ENCODE assay signal across 9 mouse cellular contexts in the genomic region with DNA sequence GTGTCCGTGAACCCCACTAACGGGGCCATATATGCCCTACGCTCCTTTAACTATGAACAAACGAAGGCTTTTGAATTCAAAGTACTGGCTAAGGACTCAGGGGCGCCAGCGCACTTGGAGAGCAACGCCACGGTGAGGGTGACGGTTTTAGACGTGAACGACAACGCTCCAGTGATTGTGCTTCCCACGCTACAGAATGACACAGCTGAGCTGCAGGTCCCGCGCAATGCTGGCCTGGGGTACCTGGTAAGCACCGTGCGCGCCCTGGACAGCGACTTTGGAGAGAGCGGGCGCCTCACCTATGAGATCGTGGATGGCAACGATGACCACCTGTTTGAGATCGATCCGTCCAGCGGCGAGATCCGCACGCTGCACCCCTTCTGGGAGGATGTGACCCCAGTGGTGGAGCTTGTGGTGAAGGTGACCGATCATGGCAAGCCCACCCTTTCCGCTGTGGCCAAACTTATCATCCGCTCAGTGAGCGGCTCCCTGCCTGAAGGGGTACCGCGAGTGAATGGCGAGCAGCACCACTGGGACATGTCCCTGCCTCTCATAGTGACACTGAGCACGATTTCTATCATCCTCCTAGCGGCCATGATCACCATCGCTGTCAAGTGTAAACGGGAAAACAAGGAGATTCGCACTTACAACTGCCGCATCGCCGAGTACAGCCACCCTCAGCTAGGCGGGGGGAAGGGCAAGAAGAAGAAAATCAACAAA. TPM values are rescaled to one million over a fixed set of nuclear protein-coding genes. Genes with fewer than 3 reads are reported as not detected.
DNase-seq lines count a peak whose midpoint lies in the region; ATAC-seq and TF ChIP-seq lines count a peak whose summit lies in the region.
"Had no signal": no experiment of that assay in that cellular context is flagged by ENCODE, and none has a peak within 500 bp of the region (broad histone marks: within the 10 kb centered on the region; RNA-seq: fewer than 3 reads in every experiment).

No protein-coding gene starts in this region.

- ATAC-seq in heart, postnatal 0 days (ENCODE audit: insufficient read depth, low read depth): no peak
- ATAC-seq in lung, embryonic 14.5 days (ENCODE audit: insufficient read depth): no peak

- H3K4me3 ChIP-seq in heart, postnatal 0 days (ENCODE audit: low read depth, low read length): peak overlapping the region; percentile 58
- peak overlapping the region; percentile 57 for H3K4me3 ChIP-seq in lung, embryonic 14.5 days (ENCODE audit: low read depth, low read length)

- H3K4me1 ChIP-seq in heart, postnatal 0 days (ENCODE audit: control insufficient read depth, insufficient read depth): peaks cover 15% of the 10 kb centered on the region; the same call in 1 of the 2 replicates
- H3K4me1 ChIP-seq in lung, embryonic 14.5 days (ENCODE audit: insufficient read depth): no peaks in the 10 kb centered on the region

- H3K9me3 ChIP-seq in heart, postnatal 0 days (replicated peaks; ENCODE audit: control insufficient read depth, low read length): no peaks in the 10 kb centered on the region
- no peaks in the 10 kb centered on the region for H3K9me3 ChIP-seq in lung, embryonic 14.5 days (ENCODE audit: low read depth, low read length)

- no peaks in the 10 kb centered on the region for H3K36me3 ChIP-seq in heart, postnatal 0 days (replicated peaks; ENCODE audit: control insufficient read depth, insufficient read depth, low read length)
- no peaks in the 10 kb centered on the region for H3K36me3 ChIP-seq in lung, embryonic 14.5 days (ENCODE audit: insufficient read depth)

- H3K27me3 ChIP-seq in heart, postnatal 0 days (ENCODE audit: control insufficient read depth, insufficient read depth, low read length): peaks cover 37% of the 10 kb centered on the region
- H3K27me3 ChIP-seq in lung, embryonic 14.5 days (ENCODE audit: insufficient read depth, low read length): peaks cover 19% of the 10 kb centered on the region
- H3K27me3 ChIP-seq: CH12.LX had no signal

- intact Hi-C loops in gastrocnemius, postnatal 14 days (cut with DNase I; ENCODE audit: low total_unique reads): no loop called here

- 3% methylated on average over 45 of the region's 45 CpGs for WGBS in heart, postnatal 0 days
- WGBS in lung, embryonic 14.5 days: 4% methylated on average over 45 of the region's 45 CpGs

- 0 out of 2 replicates have a peak overlapping the region, but pooled peaks have one; percentile 13 for H3K9ac ChIP-seq in heart, postnatal 0 days (replicated peaks; ENCODE audit: low read depth, low read length)
- peak overlapping the region; percentile 45 for H3K9ac ChIP-seq in lung, embryonic 14.5 days

- no peak overlapping the region for H3K27ac ChIP-seq in heart, postnatal 0 days (ENCODE audit: low read depth)
- no peak overlapping the region for H3K27ac ChIP-seq in lung, embryonic 14.5 days (ENCODE audit: low read depth)

- H3K4me2 ChIP-seq in heart, postnatal 0 days (ENCODE audit: low read depth, low read length): peak overlapping the region; percentile 79
- H3K4me2 ChIP-seq in lung, embryonic 14.5 days: peak overlapping the region; percentile 89

- TF ChIP-seq EP300 in heart, postnatal 0 days (IDR thresholded peaks at IDR 0.05; ENCODE audit: low read depth): no peak

- peak; percentile 9 for DNase-seq in gastrocnemius, postnatal 14 days
- DNase-seq in gastrocnemius, adult 18-20 months (ENCODE audit: low spot score): no peak
- DNase-seq in embryo, embryonic 11 days: peak; percentile 45
- DNase-seq in heart, postnatal 0 days (ENCODE audit: low spot score): no peak
- DNase-seq in kidney, postnatal 25 days: peak; percentile 8 to 45
- peak; percentile 45 for DNase-seq in lung, embryonic 14.5 days
- peak; percentile 44 to 65 for DNase-seq in right cerebral cortex, adult 2 months (ENCODE audit: low spot score in 2 of 2)
- DNase-seq in c-Kit-positive CD71-positive TER-119-positive erythroid progenitor cells, embryonic 14.5 days (ENCODE audit: low spot score): no peak

- no peak for TF ChIP-seq CTCF in heart, postnatal 0 days (IDR thresholded peaks at IDR 0.05; ENCODE audit: low read depth)
- TF ChIP-seq CTCF in lung, embryonic 14.5 days (IDR thresholded peaks at IDR 0.05; ENCODE audit: low read depth): peak; percentile 50

RNA-seq across cellular contexts. Expression of gene Pcdh17, which starts 4.5 kb away (rescaled TPM):
- 1 to 10 TPM; 3.7 to 5.2 TPM for total RNA-seq in gastrocnemius, postnatal 14 days (2021)
- total RNA-seq in gastrocnemius, adult 18-20 months (2021): under 1 TPM; 0.24 to 0.32 TPM
- total RNA-seq in heart, postnatal 0 days (2014; rRNA removed; ENCODE audit: low replicate concordance): 3.7 and 5.6 TPM in 2 replicates
- polyA plus RNA-seq in heart, postnatal 0 days (2015; fragmentation: Nextera tagmentation; extraction: Ambion mirVana): 3.7 and 3.9 TPM in 2 replicates
- polyA plus RNA-seq in lung, embryonic 14.5 days (2014; fragmentation: Nextera tagmentation; extraction: Ambion mirVana): 20.6 and 21.6 TPM in 2 replicates

Comparison
In these comparisons a context has a peak if more than half of its experiments do, and no peak if none do; other contexts are left out.
1. DNase-seq: peak in gastrocnemius, postnatal 14 days (single experiment), embryo, embryonic 11 days (single experiment), kidney, postnatal 25 days (2 of 2), lung, embryonic 14.5 days (single experiment) and right cerebral cortex, adult 2 months (2 of 2); none in gastrocnemius, adult 18-20 months (single experiment), heart, postnatal 0 days (single experiment) and c-Kit-positive CD71-positive TER-119-positive erythroid progenitor cells, embryonic 14.5 days (single experiment).